Mouse (Mus musculus) limb, embryonic 12.5 days (tissue): ENCODE measurements around the gene Ints11. TPM values are rescaled to one million over a fixed set of nuclear protein-coding genes. Genes with fewer than 3 reads are reported as not detected.
A peak's percentile ranks its signal among the peaks of the same experiment; 100 is the strongest.

Source experiments
- ATAC-seq: fragments of 200-750 bp; cut with Nextera tagmentation; 2 replicates; pipeline ENCODE4 v1.8.0; 2017; ENCODE audit warnings: low read depth, moderate TSS enrichment; ENCODE audit not compliant: insufficient number of reproducible peaks, insufficient read depth, low FRiP score, low TSS enrichment
- H3K27ac ChIP-seq: fragments of 300-500 bp; sonication (generic); 2 replicates; pipeline ENCODE4 v1.5.1; 2016; ENCODE audit warnings: mild to moderate bottlenecking, moderate library complexity
- H3K27me3 ChIP-seq: fragments of 300-500 bp; sonication (generic); 2 replicates; pipeline ENCODE4 v1.6.1; 2016; ENCODE audit warnings: mild to moderate bottlenecking, moderate library complexity
- H3K36me3 ChIP-seq: fragments of 300-500 bp; sonication (generic); 2 replicates; pipeline ENCODE4 v1.6.1; 2016; ENCODE audit warnings: mild to moderate bottlenecking, moderate library complexity
- H3K4me1 ChIP-seq: fragments of 300-500 bp; sonication (generic); replicated peaks from 2 replicates; pipeline ENCODE4 v1.6.1; 2016
- H3K4me2 ChIP-seq: fragments of 300-500 bp; sonication (generic); 2 replicates; pipeline ENCODE4 v1.6.1; 2016; ENCODE audit warnings: mild to moderate bottlenecking, moderate library complexity
- H3K4me3 ChIP-seq: fragments of 300-500 bp; sonication (generic); replicated peaks from 2 replicates; pipeline ENCODE4 v1.5.1; 2016; ENCODE audit warnings: mild to moderate bottlenecking
- H3K9ac ChIP-seq: fragments of 300-500 bp; sonication (generic); replicated peaks from 2 replicates; pipeline ENCODE4 v1.6.1; 2016; ENCODE audit warnings: mild to moderate bottlenecking, moderate library complexity
- H3K9me3 ChIP-seq: fragments of 300-500 bp; sonication (generic); 2 replicates; pipeline ENCODE4 v1.6.1; 2016; ENCODE audit warnings: mild to moderate bottlenecking, moderate library complexity
- WGBS: fragments of 180-500 bp; shearing (Covaris S2); methylation state at CpG from one replicate; pipeline ENCODE4 v1.1.7; 2016; 5-methylcytosine and 5-hydroxymethylcytosine counted together
- polyA plus RNA-seq: library from polyadenylated mRNA; unstranded; fragments of >200 nt; fragmentation: Nextera tagmentation; extraction: Ambion mirVana; gene quantifications from 2 replicates; pipeline ENCODE4 v1.2.1, GENCODE M21; 2016

Ints11 gene
- polyA plus RNA-seq, 1 experiment from 2014 or later: 82.0 TPM

DNA sequence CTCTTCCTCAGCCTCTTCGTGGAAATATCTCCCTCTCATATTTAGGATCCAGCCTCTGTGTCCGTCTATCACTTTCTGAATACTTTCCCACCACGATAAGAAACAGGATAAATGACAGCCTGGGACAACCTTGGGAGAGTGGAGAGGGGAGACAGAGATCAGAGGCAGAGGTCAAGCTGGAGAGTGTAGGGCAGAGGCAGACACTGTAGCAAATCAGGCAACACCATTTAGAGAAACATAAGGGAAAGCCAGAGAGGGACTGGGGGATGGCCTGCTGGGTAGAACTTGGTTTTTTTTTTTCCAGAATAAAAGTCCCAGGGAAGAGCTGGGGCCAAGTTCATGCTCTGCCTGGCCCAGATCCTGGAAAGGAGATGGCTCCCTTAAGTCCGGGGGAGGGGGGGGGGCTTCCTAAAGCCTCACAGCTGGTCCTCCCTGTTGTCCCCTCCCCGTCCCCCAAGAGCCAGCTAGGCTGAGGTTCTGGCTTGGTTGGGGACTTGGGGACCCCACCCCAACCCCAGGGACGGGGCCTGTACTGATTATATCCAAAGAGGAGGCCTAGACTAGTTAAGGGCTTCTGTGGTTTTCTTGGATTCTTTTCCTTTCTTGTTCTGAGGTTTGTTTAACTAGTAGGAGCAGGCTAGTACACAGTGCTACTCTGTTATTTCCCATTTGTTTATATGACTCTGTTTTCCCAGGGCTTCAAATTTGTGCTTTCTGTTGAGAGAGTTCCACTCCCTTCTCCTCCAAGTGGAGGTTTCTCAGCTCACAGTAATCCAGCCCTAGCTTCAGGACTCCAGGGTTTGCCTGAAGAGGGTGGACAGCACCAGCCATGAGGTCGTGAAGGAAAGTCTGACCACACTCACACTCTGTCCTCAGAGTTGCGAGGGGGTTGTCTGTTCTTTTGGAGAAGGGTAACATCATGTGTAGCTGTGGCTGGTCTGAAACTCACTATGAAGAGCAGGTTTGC lies 30.9 kb upstream of the Ints11 start:
- Histone ChIP-seq H3K36me3 (peaks cover 18% of the 10 kb centered on the region), H3K9ac (no peak overlapping the region), H3K4me1 (peaks cover 37% of the 10 kb centered on the region), H3K27ac (peak overlapping the region; percentile 63), H3K4me3 (no peak overlapping the region), H3K27me3 (peaks cover 8% of the 10 kb centered on the region; the same call in 1 of the 2 replicates), H3K4me2 (peak overlapping the region; percentile 98; the same call in 1 of the 2 replicates), H3K9me3 (no peaks in the 10 kb centered on the region)
- 51% methylated on average over 8 of the region's 8 CpGs for WGBS
- ATAC-seq: no peak

GRCm38 (mm10) chr4:155839483-155839910 lies 29.8 kb upstream of the Ints11 start, which contains the start of gene Mxra8:
Mxra8 (plus strand) TSS chr4:155839680.
- peak; percentile 80 for ATAC-seq
- peak within 1 kb of the TSS; percentile 63 for H3K27ac ChIP-seq
- WGBS: 3% methylated on average over 16 of the region's 16 CpGs
- H3K9ac ChIP-seq: peak within 1 kb of the TSS; percentile 59
- H3K36me3 ChIP-seq: peaks cover 25% of the 10 kb centered on the region
- peaks cover 8% of the 10 kb centered on the region; the same call in 1 of the 2 replicates for H3K27me3 ChIP-seq
- peaks cover 30% of the 10 kb centered on the region for H3K4me1 ChIP-seq
- H3K4me3 ChIP-seq: peak within 1 kb of the TSS; percentile 52
- no peaks in the 10 kb centered on the region for H3K9me3 ChIP-seq
- H3K4me2 ChIP-seq: peak within 1 kb of the TSS; percentile 98

- peaks cover 8% of the 10 kb centered on the region; the same call in 1 of the 2 replicates for H3K27me3 ChIP-seq
- no peaks in the 10 kb centered on the region for H3K9me3 ChIP-seq
- peak overlapping the region; percentile 52 for H3K4me3 ChIP-seq
- WGBS: 10% methylated on average over 8 of the region's 8 CpGs
- H3K4me2 ChIP-seq: peak overlapping the region; percentile 98
- peak overlapping the region; percentile 63; the same call in 1 of the 2 replicates for H3K27ac ChIP-seq
- peak overlapping the region; percentile 59 for H3K9ac ChIP-seq
- peaks cover 25% of the 10 kb centered on the region for H3K36me3 ChIP-seq
- ATAC-seq: peak; percentile 35; the same call in 1 of the 2 replicates
- H3K4me1 ChIP-seq: peaks cover 30% of the 10 kb centered on the region
These were observed 29.0 kb upstream of the Ints11 start for GRCm38 (mm10) chr4:155840076-155841002.

- Histone ChIP-seq H3K4me1 (peaks cover 30% of the 10 kb centered on the region), H3K4me2 (peak overlapping the region; percentile 98), H3K27me3 (peaks cover 8% of the 10 kb centered on the region; the same call in 1 of the 2 replicates), H3K27ac (peak overlapping the region; percentile 62; the same call in 1 of the 2 replicates), H3K9ac (peak overlapping the region; percentile 59), H3K4me3 (peak overlapping the region; percentile 52), H3K9me3 (no peaks in the 10 kb centered on the region), H3K36me3 (peaks cover 25% of the 10 kb centered on the region)
- peak; percentile 21; the same call in 1 of the 2 replicates for ATAC-seq
- WGBS: under 1% methylated on average over 32 of the region's 32 CpGs
These were observed 28.3 kb upstream of the Ints11 start for GRCm38 (mm10) chr4:155841003-155841454.

DNA sequence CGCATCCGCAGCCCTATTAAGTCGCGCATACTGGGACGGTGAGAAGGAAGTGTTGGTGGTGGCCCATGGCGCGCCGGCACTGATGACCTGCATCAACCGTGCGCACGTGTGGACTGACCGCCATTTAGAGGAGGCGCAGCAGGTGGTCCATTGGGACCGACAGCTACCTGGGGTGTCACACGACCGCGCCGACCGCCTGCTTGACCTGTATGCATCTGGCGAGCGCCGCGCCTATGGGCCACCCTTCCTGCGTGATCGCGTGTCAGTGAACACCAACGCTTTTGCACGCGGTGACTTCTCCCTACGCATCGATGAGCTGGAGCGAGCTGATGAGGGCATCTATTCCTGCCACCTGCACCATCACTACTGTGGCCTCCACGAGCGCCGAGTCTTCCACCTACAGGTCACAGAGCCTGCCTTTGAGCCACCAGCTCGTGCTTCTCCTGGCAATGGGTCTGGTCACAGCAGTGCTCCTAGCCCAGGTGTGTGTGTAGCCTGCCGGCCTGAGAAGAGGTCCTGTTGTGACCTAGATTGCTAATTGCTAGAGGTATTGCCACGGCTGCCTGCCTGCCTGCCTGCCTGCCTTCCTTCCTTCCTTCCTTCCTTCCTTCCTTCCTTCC lies 27.6 kb upstream of the Ints11 start:
- Histone ChIP-seq H3K4me1 (peaks cover 35% of the 10 kb centered on the region), H3K9me3 (no peaks in the 10 kb centered on the region), H3K9ac (peak overlapping the region; percentile 59; the same call in 1 of the 2 replicates), H3K27ac (no peak overlapping the region), H3K4me3 (peak overlapping the region; percentile 52; the same call in 1 of the 2 replicates), H3K36me3 (peaks cover 25% of the 10 kb centered on the region), H3K27me3 (peaks cover 8% of the 10 kb centered on the region; the same call in 1 of the 2 replicates), H3K4me2 (peak overlapping the region; percentile 98)
- 43% methylated on average over 38 of the region's 38 CpGs for WGBS
- 0 out of 2 replicates have a peak, but pooled peaks have one; percentile 2 for ATAC-seq

- Histone ChIP-seq H3K27ac (no peak overlapping the region), H3K9ac (no peak overlapping the region), H3K36me3 (peaks cover 25% of the 10 kb centered on the region), H3K4me3 (no peak overlapping the region), H3K4me2 (no peak overlapping the region), H3K4me1 (peaks cover 42% of the 10 kb centered on the region), H3K9me3 (no peaks in the 10 kb centered on the region), H3K27me3 (peaks cover 8% of the 10 kb centered on the region; the same call in 1 of the 2 replicates)
- no peak for ATAC-seq
- WGBS: 90% methylated on average over 5 of the region's 5 CpGs
These were observed 26.1 kb upstream of the Ints11 start for GRCm38 (mm10) chr4:155843231-155843630.

DNA sequence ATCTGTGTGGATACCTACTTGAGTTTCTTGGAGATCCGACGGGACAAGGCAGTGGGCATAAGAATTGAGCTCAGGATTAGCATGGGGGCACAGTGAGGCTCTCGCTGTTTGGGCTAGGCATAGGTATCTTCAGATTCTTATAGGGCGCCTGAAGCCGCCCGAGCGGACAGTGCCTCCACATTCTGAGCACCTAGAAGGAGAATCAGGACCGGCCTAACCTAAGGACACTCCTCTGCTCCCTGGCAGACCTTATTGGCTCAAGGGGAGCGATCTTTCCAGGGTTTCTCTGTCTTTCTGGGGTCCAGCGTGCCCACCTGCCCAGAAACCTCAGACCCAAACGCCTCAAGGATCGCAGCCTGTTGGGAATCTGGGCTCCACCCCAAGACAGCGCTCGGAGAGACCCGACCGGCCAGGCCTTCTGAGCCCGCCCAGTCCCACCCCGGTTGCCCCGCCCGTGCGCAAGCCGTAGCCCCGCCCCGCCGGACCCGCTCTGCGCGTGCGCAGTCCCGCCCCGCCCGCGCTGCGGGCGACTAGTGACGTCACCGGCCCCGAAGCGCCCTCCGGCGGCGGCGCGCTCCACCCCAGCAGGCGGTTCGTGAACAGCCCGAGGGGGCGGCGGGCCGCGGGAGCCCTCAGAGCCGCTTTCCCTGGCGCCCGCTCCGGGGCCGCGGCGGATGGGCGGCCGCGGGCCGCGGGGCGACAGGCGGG lies 22.3 kb upstream of the Ints11 start, which contains the start of gene Dvl1:
TSS of gene Dvl1 (plus strand) at position 532 of the 708 bp plus-strand sequence.
- Histone ChIP-seq H3K27me3 (peaks cover under 1% of the 10 kb centered on the region; the same call in 1 of the 2 replicates), H3K36me3 (peaks cover 21% of the 10 kb centered on the region), H3K4me2 (peak within 1 kb of the TSS; percentile 92), H3K9me3 (no peaks in the 10 kb centered on the region), H3K9ac (peak within 1 kb of the TSS; percentile 73), H3K27ac (peak within 1 kb of the TSS; percentile 59; the same call in 1 of the 2 replicates), H3K4me1 (peaks cover 20% of the 10 kb centered on the region), H3K4me3 (peak within 1 kb of the TSS; percentile 73)
- 2% methylated on average over 65 of the region's 65 CpGs for WGBS
- peak; percentile 88 for ATAC-seq

GRCm38 (mm10) chr4:155847591-155848352 lies 21.6 kb upstream of the Ints11 start:
- no peaks in the 10 kb centered on the region for H3K9me3 ChIP-seq
- H3K36me3 ChIP-seq: peaks cover 15% of the 10 kb centered on the region
- no peak; the same call in 1 of the 2 replicates for ATAC-seq
- WGBS: 3% methylated on average over 50 of the region's 69 CpGs
- H3K4me2 ChIP-seq: peak overlapping the region; percentile 92
- H3K9ac ChIP-seq: peak overlapping the region; percentile 73
- peak overlapping the region; percentile 73 for H3K4me3 ChIP-seq
- peaks cover 20% of the 10 kb centered on the region for H3K4me1 ChIP-seq
- no peak overlapping the region; the same call in 1 of the 2 replicates for H3K27ac ChIP-seq
- no peaks in the 10 kb centered on the region for H3K27me3 ChIP-seq

DNA sequence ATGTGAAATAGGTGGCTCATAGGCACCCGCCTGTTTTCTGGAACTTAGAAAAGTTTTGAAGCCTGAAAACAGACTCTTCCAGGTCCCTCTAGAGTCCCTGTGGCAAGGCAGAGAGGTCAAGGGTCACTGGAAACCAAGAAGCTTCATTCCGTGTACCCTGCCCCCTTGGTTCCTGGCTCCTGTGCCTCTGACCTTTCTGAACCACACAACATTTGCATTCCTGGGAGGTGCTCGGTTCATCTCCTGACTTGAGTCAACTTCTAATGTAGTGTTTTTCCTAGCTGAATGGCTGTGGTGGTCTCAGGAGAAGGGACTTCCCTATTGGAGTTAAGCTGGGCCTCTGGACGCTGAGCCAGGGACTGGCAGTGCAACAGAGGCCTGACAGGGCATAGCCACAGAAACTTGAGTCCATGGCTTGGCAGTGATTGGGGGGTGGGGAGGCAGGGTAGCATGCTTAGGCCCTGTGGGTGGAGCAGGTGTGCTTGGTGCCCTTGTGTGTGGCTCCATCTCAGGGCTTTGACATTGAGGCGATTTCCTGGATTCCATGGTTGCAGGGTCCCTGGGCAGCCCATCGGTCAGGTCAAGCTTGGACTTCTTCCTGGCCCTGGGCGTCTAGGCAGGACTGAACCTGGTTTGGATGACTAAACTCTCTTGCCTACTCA lies 20.8 kb upstream of the Ints11 start:
- Histone ChIP-seq H3K27ac (no peak overlapping the region), H3K9me3 (no peaks in the 10 kb centered on the region), H3K4me3 (peak overlapping the region; percentile 73), H3K36me3 (peaks cover 14% of the 10 kb centered on the region), H3K4me2 (peak overlapping the region; percentile 92), H3K9ac (peak overlapping the region; percentile 73; the same call in 1 of the 2 replicates), H3K4me1 (peaks cover 20% of the 10 kb centered on the region), H3K27me3 (no peaks in the 10 kb centered on the region)
- 69% methylated on average over 7 of the region's 7 CpGs for WGBS
- ATAC-seq: no peak
